10 mouse cellular contexts compared by ENCODE assay signal in the genomic region with DNA sequence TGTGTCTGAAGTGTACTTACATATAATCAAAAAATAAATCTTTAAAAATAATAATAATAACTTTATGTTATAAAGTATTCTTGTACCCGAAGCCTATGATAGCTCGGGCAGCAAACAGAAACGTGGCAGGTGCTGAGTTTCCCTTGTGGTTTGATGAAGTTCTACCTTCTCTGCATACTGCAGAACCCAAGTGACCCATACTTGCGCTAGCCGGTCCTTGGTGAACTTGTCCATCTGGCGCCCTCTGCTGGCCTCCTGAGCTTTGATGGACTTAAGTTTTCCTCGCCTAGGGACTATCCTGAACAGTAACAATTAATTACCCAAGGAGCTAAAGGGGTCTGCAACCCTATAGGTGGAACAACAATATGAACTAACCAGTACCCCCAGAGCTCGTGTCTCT. TPM values are rescaled to one million over a fixed set of nuclear protein-coding genes. Genes with fewer than 3 reads are reported as not detected.
DNase-seq lines count a peak whose midpoint lies in the region; ATAC-seq and TF ChIP-seq lines count a peak whose summit lies in the region.
"Had no signal": no experiment of that assay in that cellular context is flagged by ENCODE, and none has a peak within 500 bp of the region (broad histone marks: within the 10 kb centered on the region; RNA-seq: fewer than 3 reads in every experiment).

No protein-coding gene starts in this region.

- TF ChIP-seq POLR2A in ES-Bruce4 (IDR thresholded peaks at IDR 0.05; ENCODE audit: insufficient read depth, low read length): no peak
- TF ChIP-seq POLR2A in cerebellum, adult 2 months (IDR thresholded peaks at IDR 0.05; ENCODE audit: borderline replicate concordance, insufficient read depth, low read length): no peak

- peak; percentile 42 for DNase-seq in forebrain, postnatal 0 days
- peak; percentile 63 to 78 for DNase-seq in cerebellum, adult 2 months
- peak; percentile 51 for DNase-seq in layer of hippocampus, adult 9-10 months (ENCODE audit: low spot score)
- peak; percentile 61 for DNase-seq in midbrain, postnatal 0 days (ENCODE audit: low spot score)
- peak; percentile 69 for DNase-seq in thymus, postnatal 4 days

- H3K27ac ChIP-seq in forebrain, postnatal 0 days (ENCODE audit: low read depth, low read length): no peak overlapping the region
- H3K27ac ChIP-seq in forebrain, embryonic 16.5 days (ENCODE audit: low read length): no peak overlapping the region
- no peak overlapping the region for H3K27ac ChIP-seq in ES-Bruce4 (ENCODE audit: insufficient read depth, low read length)
- no peak overlapping the region for H3K27ac ChIP-seq in cerebellum, adult 2 months (ENCODE audit: insufficient read depth, low read length)
- no peak overlapping the region for H3K27ac ChIP-seq in midbrain, postnatal 0 days (ENCODE audit: low read depth, low read length)
- H3K27ac ChIP-seq: hindbrain, embryonic 15.5 days; neural tube, embryonic 13.5 days had no signal

- no peaks in the 10 kb centered on the region for H3K36me3 ChIP-seq in forebrain, postnatal 0 days (ENCODE audit: insufficient read depth)
- no peaks in the 10 kb centered on the region for H3K36me3 ChIP-seq in forebrain, embryonic 16.5 days (ENCODE audit: control insufficient read depth, insufficient read depth)
- no peaks in the 10 kb centered on the region for H3K36me3 ChIP-seq in ES-Bruce4 (ENCODE audit: control insufficient read depth, insufficient read depth, low read length, poor library complexity, severe bottlenecking)
- no peaks in the 10 kb centered on the region for H3K36me3 ChIP-seq in midbrain, postnatal 0 days (ENCODE audit: insufficient read depth, low read length)
- H3K36me3 ChIP-seq: hindbrain, embryonic 15.5 days; neural tube, embryonic 13.5 days had no signal

- no peak for TF ChIP-seq EP300 in ES-Bruce4 (IDR thresholded peaks at IDR 0.05; ENCODE audit: insufficient read depth, low read depth, low read length)

- H3K4me2 ChIP-seq in forebrain, postnatal 0 days (ENCODE audit: low read depth): no peak overlapping the region
- no peak overlapping the region for H3K4me2 ChIP-seq in forebrain, embryonic 16.5 days (ENCODE audit: low read length)
- H3K4me2 ChIP-seq in midbrain, postnatal 0 days (ENCODE audit: low read depth, low read length, poor library complexity, severe bottlenecking): no peak overlapping the region
- H3K4me2 ChIP-seq: hindbrain, embryonic 15.5 days; neural tube, embryonic 13.5 days had no signal

- no peak overlapping the region for H3K4me3 ChIP-seq in forebrain, postnatal 0 days (ENCODE audit: low read depth, low read length)
- no peak overlapping the region for H3K4me3 ChIP-seq in forebrain, embryonic 16.5 days (replicated peaks; ENCODE audit: low read length)
- H3K4me3 ChIP-seq in ES-Bruce4 (ENCODE audit: low read depth, low read length): no peak overlapping the region
- no peak overlapping the region for H3K4me3 ChIP-seq in cerebellum, adult 2 months (replicated peaks; ENCODE audit: insufficient read depth, low read depth, low read length)
- no peak overlapping the region for H3K4me3 ChIP-seq in midbrain, postnatal 0 days (ENCODE audit: low read depth, low read length)
- H3K4me3 ChIP-seq: hindbrain, embryonic 15.5 days; neural tube, embryonic 13.5 days had no signal

- no peaks in the 10 kb centered on the region for H3K9me3 ChIP-seq in forebrain, postnatal 0 days (ENCODE audit: low read length)
- no peaks in the 10 kb centered on the region for H3K9me3 ChIP-seq in forebrain, embryonic 16.5 days (ENCODE audit: control insufficient read depth, low read length)
- H3K9me3 ChIP-seq in ES-Bruce4 (replicated peaks; ENCODE audit: control insufficient read depth, insufficient read depth, low read length, poor library complexity, severe bottlenecking): no peaks in the 10 kb centered on the region
- H3K9me3 ChIP-seq in midbrain, postnatal 0 days (ENCODE audit: low read length): no peaks in the 10 kb centered on the region
- H3K9me3 ChIP-seq: hindbrain, embryonic 15.5 days had no signal

- no peaks in the 10 kb centered on the region for H3K4me1 ChIP-seq in forebrain, postnatal 0 days (ENCODE audit: insufficient read depth)
- H3K4me1 ChIP-seq in forebrain, embryonic 16.5 days (replicated peaks; ENCODE audit: control insufficient read depth, insufficient read depth, low read length): no peaks in the 10 kb centered on the region
- no peaks in the 10 kb centered on the region for H3K4me1 ChIP-seq in ES-Bruce4 (ENCODE audit: control insufficient read depth, insufficient read depth, low read length)
- H3K4me1 ChIP-seq in cerebellum, adult 2 months (ENCODE audit: control insufficient read depth, insufficient read depth, low read length): no peaks in the 10 kb centered on the region
- no peaks in the 10 kb centered on the region for H3K4me1 ChIP-seq in midbrain, postnatal 0 days (ENCODE audit: insufficient read depth, low read length)
- H3K4me1 ChIP-seq: hindbrain, embryonic 15.5 days; neural tube, embryonic 13.5 days had no signal

- ATAC-seq in forebrain, postnatal 0 days: no peak
- ATAC-seq in forebrain, embryonic 16.5 days: no peak
- ATAC-seq in granulocyte monocyte progenitor cell, adult 5-6 weeks (replicated peaks; ENCODE audit: poor library complexity, severe bottlenecking): peak; percentile 72
- ATAC-seq in midbrain, postnatal 0 days (ENCODE audit: low FRiP score): no peak

- WGBS in forebrain, postnatal 0 days: 47% methylated on average over 7 of the region's 8 CpGs
- WGBS in forebrain, embryonic 16.5 days: 43% methylated on average over 8 of the region's 8 CpGs
- 39% methylated on average over 8 of the region's 8 CpGs for WGBS in cerebellum, adult 2 months
- WGBS in midbrain, postnatal 0 days: 46% methylated on average over 8 of the region's 8 CpGs

- no peaks in the 10 kb centered on the region for H3K27me3 ChIP-seq in forebrain, postnatal 0 days (ENCODE audit: insufficient read depth, low read length)
- no peaks in the 10 kb centered on the region for H3K27me3 ChIP-seq in forebrain, embryonic 16.5 days (replicated peaks; ENCODE audit: control insufficient read depth, insufficient read depth, low read length)
- H3K27me3 ChIP-seq in ES-Bruce4 (ENCODE audit: control insufficient read depth, insufficient read depth, low read length, poor library complexity, severe bottlenecking): no peaks in the 10 kb centered on the region
- H3K27me3 ChIP-seq in cerebellum, adult 2 months (ENCODE audit: control insufficient read depth, insufficient read depth, low read length): no peaks in the 10 kb centered on the region
- no peaks in the 10 kb centered on the region for H3K27me3 ChIP-seq in midbrain, postnatal 0 days (ENCODE audit: insufficient read depth, low read length)
- H3K27me3 ChIP-seq: hindbrain, embryonic 15.5 days; neural tube, embryonic 13.5 days had no signal

- TF ChIP-seq CTCF in forebrain, postnatal 0 days (IDR thresholded peaks at IDR 0.05; ENCODE audit: low read depth): peak; percentile 55
- TF ChIP-seq CTCF in ES-Bruce4 (IDR thresholded peaks at IDR 0.05; ENCODE audit: low read depth, low read length): peak; percentile 71
- peak; percentile 82 for TF ChIP-seq CTCF in cerebellum, adult 2 months (IDR thresholded peaks at IDR 0.05; ENCODE audit: borderline replicate concordance, insufficient read depth, low read depth, low read length)
- peak; percentile 60 for TF ChIP-seq CTCF in midbrain, postnatal 0 days (IDR thresholded peaks at IDR 0.05)

- H3K9ac ChIP-seq in forebrain, postnatal 0 days: no peak overlapping the region
- H3K9ac ChIP-seq in forebrain, embryonic 16.5 days (replicated peaks; ENCODE audit: low read depth, low read length): no peak overlapping the region
- no peak overlapping the region for H3K9ac ChIP-seq in ES-Bruce4 (ENCODE audit: low read depth, poor library complexity, severe bottlenecking)
- no peak overlapping the region for H3K9ac ChIP-seq in midbrain, postnatal 0 days (replicated peaks; ENCODE audit: low read length, poor library complexity, severe bottlenecking)
- H3K9ac ChIP-seq: hindbrain, embryonic 15.5 days; neural tube, embryonic 13.5 days had no signal

RNA-seq across cellular contexts. Expression of a gene that starts 12.7 kb away (rescaled TPM):
- total RNA-seq in forebrain, postnatal 0 days (2014; rRNA removed): 24.2 and 29.1 TPM in 2 replicates
- 10.6 and 14.5 TPM in 2 replicates for polyA plus RNA-seq in forebrain, postnatal 0 days (2015; fragmentation: Nextera tagmentation; extraction: Ambion mirVana)
- polyA plus RNA-seq in forebrain, embryonic 16.5 days (2015; fragmentation: Nextera tagmentation; extraction: Ambion mirVana): 14.0 and 14.4 TPM in 2 replicates
- 12.3 and 14.0 TPM in 2 replicates for polyA plus RNA-seq in ES-Bruce4 (2011; ENCODE audit: insufficient read depth, insufficient read length, low read depth, missing spikeins)
- 7.5 and 8.4 TPM in 2 replicates for polyA plus RNA-seq in cerebellum, adult 2 months (2012; rRNA removed)
- total RNA-seq in granulocyte monocyte progenitor cell, adult 5-6 weeks (2014; fragmentation: Nextera tagmentation): 0.43 TPM in 1 of 2 replicates, not detected in the other
- total RNA-seq in granulocyte monocyte progenitor cell, adult 5-6 weeks (2017): 0.04 and 0.05 TPM in 2 replicates
- 25.3 and 34.9 TPM in 2 replicates for total RNA-seq in midbrain, postnatal 0 days (2014; rRNA removed)
- 16.1 and 18.4 TPM in 2 replicates for polyA plus RNA-seq in midbrain, postnatal 0 days (2015; fragmentation: Nextera tagmentation; extraction: Ambion mirVana)

RNA-seq across cellular contexts. Expression of a gene that starts 34.7 kb away (rescaled TPM):
- total RNA-seq in forebrain, postnatal 0 days (2014; rRNA removed): 64.8 and 87.3 TPM in 2 replicates
- 82.8 and 117 TPM in 2 replicates for polyA plus RNA-seq in forebrain, postnatal 0 days (2015; fragmentation: Nextera tagmentation; extraction: Ambion mirVana)
- polyA plus RNA-seq in forebrain, embryonic 16.5 days (2015; fragmentation: Nextera tagmentation; extraction: Ambion mirVana): 67.7 and 76.8 TPM in 2 replicates
- polyA plus RNA-seq in ES-Bruce4 (2011; ENCODE audit: insufficient read depth, insufficient read length, low read depth, missing spikeins): 16.1 and 17.5 TPM in 2 replicates
- 158 and 170 TPM in 2 replicates for polyA plus RNA-seq in cerebellum, adult 2 months (2012; rRNA removed)
- total RNA-seq in granulocyte monocyte progenitor cell, adult 5-6 weeks (2014; fragmentation: Nextera tagmentation): not detected in 2 replicates
- not detected in 2 replicates for total RNA-seq in granulocyte monocyte progenitor cell, adult 5-6 weeks (2017)
- total RNA-seq in midbrain, postnatal 0 days (2014; rRNA removed): 121 and 148 TPM in 2 replicates
- polyA plus RNA-seq in midbrain, postnatal 0 days (2015; fragmentation: Nextera tagmentation; extraction: Ambion mirVana): 142 and 152 TPM in 2 replicates
